Mouse (Mus musculus) spleen, postnatal 14 days (tissue): ENCODE measurements around the gene Ccdc136.
A peak's percentile ranks its signal among the peaks of the same experiment; 100 is the strongest.

Experiments
- DNase-seq, 2 experiments: peaks; one replicate each; pipeline ENCODE4 v3.0.0; 2021 to 2022; ENCODE audit warnings: low spot score in 2 of 2

The Ccdc136 gene

DNA sequence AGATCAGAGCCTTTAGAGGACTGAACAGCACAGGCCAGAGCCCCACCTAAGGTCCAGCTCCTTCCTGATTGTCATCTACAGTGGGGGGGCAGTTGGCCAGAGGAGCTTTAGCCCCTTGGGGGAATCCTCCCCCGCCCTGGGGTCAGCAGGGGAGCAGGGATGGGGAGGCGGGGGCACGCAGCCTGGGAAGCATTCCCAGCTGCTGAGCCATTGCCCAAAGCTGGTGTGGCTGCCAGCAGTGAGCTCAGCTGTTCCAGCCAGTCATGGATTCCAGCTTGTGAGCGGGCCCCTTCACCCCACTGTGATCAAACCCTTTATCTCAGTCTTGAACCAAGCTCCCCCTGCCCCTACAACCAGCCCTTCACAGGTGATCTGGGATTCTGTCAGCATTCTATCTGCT, 43.1 kb downstream of the Ccdc136 start:
- no peak for DNase-seq

DNA sequence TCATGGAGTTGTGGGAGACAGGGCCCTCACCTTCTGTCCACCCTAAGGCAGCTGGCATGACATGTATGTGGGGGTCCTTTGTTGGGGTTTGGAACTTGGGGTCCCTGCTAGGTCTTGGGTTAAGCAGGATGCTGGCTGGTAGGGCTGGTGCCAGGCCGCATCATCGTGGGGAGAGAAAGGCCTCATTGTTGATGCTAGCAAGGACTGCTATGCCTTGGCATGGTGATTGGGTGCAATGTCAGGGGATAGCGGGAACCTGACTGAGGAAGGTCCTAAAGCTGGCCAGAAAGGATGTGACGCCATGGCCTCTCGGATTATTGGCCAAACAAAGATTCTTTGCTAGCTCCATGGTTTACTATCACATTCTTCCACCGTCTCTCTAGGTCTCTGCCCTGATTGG, 43.7 kb downstream of the Ccdc136 start:
- no peak for DNase-seq

GRCm38 (mm10) chr6:29444773-29445172, 48.7 kb downstream of the Ccdc136 start:
- DNase-seq: peak in 1 of 2 experiments; percentile 33

DNA sequence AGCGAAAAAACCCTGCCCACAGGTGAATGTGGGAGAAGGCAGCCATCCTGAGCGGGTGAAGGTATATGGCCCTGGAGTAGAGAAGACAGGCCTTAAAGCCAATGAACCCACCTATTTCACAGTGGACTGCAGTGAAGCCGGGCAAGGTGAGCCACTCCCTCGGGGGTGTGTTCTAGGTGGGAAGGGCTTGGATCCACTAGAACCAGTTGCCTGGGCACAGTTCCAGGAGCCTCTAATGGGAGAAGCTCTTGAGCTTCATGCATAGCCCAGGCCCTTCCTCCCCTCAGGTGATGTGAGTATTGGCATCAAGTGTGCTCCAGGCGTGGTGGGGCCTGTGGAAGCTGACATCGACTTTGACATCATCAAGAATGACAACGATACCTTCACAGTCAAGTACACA, 49.2 kb downstream of the Ccdc136 start:
- DNase-seq: no peak

DNA sequence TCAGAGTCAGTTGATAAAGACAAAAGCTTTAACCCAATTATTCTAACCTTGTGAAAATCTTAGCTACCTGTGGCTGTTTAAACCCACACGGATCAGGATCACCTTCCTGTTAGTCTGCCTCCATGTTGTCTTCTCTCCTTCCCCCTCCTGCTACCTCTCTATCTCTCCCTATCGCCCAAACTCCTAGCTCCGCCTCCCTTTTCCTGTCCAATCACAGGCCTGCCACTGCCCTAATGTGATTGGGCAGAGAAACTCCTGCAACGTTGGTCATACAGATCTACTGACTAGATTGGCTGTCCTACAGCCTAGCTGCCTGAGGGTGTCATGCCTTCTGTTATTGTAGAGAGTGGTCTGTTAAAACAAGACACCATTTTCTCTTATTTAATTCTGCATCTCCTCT, 53.7 kb downstream of the Ccdc136 start:
- no peak for DNase-seq

DNA sequence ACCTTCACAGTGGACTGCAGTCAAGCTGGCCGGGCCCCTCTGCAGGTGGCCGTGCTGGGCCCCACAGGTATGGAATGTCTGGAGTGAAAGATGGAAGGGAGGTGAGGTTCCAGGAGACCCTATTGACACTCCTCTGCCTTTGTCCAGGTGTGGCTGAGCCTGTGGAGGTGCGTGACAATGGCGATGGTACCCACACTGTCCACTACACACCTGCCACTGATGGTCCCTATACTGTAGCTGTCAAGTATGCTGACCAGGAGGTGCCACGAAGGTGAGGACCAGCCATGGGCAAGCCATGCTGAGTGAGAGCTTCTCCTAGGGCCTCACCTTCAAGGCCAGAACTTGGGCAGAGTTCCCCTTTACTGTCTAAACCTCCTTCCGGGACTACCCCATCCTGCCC, 54.6 kb downstream of the Ccdc136 start:
- no peak for DNase-seq

DNA sequence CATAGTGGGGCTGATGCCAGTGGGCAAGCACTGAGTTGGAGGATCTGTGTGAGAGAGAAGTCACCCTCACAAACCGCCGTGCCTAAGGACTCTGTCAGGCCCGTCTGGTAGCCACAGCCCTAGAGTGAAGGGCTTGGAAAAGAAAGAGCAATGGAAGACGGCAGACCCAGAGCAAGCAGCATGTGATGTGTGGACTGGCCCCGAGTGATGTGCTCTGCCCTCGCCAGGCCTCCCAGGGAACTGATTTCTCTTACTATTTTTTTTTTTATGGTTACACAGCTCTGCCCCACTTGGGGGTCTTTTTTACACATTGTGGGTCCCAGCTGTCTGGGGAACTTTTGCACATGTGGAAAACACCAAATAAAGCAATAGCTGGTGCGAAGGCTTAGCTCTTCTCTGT, 65.4 kb downstream of the Ccdc136 start:
- no peak for DNase-seq

GRCm38 (mm10) chr6:29463388-29463787, 67.3 kb downstream of the Ccdc136 start:
- DNase-seq: no peak

DNA sequence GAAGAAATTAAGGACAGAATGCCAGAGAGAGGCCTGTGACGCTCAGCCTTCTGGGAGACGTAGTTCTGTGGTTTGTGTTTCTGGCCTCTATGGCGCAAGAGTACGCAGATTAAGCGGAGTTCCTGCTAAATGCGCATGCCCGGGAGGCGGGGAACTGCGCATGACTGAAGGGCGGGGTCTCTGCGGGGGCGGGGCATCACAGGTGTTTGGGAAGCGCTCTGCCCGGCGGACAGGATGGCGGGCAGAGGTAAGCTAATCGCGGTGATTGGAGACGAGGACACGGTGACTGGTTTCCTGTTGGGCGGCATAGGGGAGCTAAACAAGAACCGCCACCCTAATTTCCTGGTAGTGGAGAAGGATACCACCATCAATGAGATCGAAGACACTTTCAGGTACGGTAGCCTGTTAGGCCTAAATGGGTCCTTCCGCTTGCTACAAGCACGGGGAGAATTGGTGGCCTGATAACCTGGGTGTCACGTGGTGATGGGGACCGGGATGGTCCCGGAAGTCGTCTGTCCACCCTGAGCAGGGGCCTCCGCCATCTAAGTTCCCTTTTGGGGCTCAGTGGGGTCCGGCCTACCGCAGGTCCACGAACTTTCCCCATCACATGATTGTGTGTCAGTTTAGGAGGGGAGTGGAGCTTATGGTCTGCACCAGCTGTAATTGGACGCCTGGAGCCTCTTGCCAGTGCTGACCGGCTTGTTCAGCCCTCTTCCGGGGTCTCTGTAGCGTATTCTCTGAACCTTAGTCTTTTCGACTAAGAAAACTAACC, 71.7 kb downstream of the Ccdc136 start, which contains the start of gene Atp6v1f:
Atp6v1f (plus strand) TSS at position 136 of the 772 bp plus-strand sequence.
- peak; percentile 80 to 85 for DNase-seq

- no peak for DNase-seq
Measured at GRCm38 (mm10) chr6:29468851-29469250, 72.7 kb downstream of the Ccdc136 start.

DNA sequence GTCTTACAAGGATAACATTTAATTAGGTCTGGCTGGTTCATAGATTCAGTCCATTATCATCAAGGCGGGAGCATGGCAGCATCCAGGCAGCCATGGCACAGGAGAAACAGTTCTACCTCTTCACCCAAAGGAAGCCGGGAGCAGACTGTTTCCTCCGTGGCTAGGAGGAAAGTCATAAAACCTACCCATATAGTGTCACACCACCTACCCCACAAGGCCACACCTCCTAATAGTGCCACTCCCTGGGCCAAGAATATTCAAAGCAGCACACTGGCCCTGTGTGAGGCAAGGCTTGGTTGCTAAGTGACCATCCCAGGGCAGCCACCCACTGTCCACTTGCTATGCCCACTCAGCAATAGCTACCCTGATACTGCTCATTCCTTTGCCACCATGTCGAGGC, 75.0 kb downstream of the Ccdc136 start, which contains the start of gene Atp6v1fnb:
Atp6v1fnb (plus strand) TSS at position 301 of the 400 bp plus-strand sequence.
- no peak for DNase-seq

DNA sequence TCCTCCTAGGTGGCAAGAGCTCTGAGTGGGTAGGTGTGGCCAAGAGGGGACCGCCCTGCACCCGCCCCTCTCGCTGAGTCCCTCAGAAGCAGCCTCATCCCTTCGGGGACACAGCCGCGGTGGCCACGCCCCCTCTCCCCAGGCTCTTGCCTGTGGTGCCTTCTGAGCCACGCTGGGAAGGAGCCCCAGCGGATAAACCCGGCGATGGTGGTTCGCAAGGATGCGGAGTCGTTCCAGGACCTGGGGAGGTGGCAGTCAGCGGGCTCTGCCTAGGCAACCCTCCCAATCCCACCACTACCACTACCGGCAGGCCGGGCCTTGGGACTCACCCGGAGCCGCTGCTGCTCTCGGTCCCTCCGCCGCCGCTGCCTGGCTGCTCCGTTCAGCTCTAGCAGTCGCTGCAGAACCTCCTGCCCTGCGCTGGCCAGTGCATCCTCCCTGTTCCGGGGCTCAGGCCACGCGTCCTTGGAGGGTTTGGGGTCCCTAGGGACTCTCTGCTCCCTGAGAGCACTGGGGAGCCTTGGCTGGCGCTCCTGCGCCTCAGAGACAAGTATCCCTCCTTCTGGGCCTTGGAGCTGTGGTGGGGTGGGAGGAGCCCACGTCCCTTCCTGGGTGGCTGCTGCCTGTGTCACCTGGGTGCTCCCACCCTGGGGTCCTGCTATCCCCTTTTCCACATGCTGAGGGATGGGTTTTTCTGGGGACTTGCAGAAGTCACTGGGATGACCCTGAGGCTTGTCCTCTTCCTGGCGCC, 78.0 kb downstream of the Ccdc136 start:
- peak; percentile 37 to 58 for DNase-seq

DNA sequence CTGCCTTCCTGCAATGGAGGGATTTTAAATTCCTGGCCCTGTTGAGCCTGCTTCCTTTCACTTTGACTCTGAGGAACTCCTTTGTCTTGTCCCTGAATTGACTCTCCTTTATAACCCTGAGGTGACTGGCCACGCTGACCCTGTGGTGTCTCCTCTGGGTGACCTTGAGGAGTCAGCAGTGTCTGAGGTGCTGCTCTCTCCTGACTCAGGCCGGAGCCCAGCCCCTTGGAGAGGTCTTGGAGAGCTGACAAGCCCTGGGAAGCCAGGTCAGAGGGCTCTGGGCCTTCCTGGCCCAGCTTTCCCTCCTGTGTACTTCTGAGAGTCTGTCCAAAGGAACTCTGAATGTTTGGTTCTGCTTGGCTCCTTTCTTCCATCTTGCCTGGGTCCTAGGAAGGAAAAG, 78.6 kb downstream of the Ccdc136 start:
- no peak for DNase-seq
